Mouse (Mus musculus) spleen, postnatal 10 days (tissue): ENCODE results near the gene Ltv1.
"Not testable (repeated sequence)": the region's sequence is repeated elsewhere in the genome, so short reads cannot be mapped to it uniquely, and the experiment has no call there.

Experiments used
- DNase-seq, 2 experiments: peaks; one replicate each; pipeline ENCODE4 v3.0.0; 2021 to 2022; ENCODE audit warnings: low spot score in 2 of 2

Gene Ltv1

DNA sequence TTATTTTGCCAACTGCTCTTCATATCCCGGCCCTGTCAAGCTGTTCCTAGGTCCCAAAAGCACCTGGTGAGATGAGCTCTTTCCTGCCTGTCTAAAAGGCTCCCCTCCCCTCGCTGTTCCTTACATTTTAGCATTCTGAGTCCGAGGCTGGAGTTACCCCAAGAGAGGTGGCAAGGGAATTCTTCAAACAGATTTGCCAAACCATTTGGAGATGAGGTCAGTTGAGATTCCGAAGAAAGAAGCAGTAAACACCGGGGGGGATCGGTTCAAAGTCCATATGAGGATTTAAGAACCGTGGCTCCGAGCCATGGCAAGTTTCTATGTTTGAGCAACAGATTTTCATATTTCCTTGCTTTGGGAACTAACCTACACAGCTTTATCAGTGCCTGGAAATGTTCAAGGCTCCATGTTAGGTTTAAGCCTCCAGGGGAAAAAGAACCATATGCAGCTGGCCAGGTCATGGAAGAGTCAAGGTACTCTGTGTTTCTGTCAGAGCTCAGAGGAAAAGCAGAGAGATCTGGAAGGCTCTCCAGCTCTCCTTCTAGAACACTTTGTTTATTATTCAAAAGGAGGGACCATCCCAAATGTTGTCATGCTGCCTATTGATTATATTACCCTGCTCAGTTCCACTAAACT lies 4.0 kb upstream of the Ltv1 start:
- DNase-seq = no peak

DNA sequence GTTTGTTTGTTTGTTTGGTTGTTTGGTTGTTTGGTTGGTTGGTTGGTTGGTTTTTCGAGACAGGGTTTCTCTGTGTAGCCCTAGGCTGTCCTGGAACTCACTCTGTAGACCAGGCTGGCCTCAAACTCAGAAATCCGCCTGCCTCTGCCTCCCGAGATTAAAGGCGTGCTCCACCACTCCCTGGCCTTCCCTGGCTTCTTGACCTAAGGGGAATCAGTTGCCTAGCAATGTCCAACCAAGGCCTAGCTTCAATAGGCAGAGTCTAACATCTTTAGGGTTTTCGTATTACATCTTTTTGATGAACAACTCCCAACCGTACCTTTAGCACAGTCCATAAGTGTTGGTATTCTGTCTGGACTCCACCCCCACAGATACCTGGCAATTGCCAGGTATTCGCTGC lies 528 bp upstream of the Ltv1 start:
- not testable (repeated sequence) for DNase-seq

DNA sequence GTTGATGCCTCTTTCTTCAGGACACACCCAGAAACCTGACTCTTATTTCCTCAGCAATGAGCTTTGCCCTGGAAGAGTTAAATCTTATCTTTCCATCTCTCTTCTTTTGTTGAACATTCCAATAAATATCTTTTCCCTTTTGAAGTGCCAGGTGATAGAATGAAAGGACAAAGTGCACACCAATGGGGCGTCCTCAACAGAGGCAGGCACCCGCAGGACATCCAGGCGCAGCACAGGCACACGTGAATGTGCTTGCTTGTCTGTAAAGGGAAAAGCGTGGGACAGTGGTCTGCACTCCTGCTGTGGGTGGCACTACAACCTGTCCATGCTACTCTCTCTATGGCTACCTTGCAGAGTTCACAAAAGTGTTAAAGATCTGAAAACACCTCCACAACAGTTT lies 3.1 kb downstream of the Ltv1 start:
- DNase-seq = no peak

DNA sequence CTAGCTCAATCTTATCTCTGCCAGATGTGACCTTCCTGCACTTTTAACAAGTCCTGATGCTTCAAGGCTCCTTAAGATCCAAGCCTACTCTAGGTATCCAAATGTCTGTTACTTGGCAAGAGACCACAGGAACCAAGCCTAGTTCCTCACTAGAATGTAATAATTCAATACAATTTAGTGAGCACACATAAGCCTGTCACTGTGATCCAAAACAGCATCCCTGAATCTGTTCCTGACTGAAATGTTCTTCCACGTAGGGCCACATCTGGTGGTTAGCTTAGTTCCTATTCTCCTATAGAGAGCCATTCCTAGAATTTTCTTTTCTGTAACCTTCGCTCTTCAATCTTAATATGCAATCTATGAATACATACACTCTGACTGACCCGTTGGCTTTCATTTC lies 6.2 kb downstream of the Ltv1 start:
- DNase-seq = no peak

DNA sequence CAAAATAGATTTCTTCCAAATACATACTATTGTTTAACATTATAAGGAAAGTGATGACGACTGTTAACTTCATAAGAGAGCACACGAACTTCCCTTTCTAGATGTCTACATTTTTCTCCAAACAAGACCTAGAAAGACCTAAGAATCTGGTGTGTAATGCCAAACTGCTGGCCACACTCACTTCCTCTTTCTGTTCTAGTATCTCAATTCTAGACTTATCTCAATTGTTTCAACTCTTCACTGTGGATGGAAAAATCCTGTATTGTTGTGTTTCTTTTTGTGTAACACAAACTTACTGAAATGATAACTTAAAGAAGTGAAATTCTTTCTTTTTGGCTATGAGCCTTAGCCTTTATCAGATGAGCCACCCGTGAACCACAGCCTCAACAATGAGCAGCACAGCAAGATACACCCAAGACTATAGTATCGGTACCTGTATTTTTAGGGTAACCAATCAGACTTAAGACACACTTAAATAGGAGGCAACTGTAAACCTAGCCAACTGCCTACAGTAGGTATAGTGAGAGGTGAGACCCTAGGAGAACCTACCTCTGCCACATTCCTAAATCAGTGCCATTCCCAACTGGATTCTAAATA lies 8.7 kb downstream of the Ltv1 start:
- no peak for DNase-seq

DNA sequence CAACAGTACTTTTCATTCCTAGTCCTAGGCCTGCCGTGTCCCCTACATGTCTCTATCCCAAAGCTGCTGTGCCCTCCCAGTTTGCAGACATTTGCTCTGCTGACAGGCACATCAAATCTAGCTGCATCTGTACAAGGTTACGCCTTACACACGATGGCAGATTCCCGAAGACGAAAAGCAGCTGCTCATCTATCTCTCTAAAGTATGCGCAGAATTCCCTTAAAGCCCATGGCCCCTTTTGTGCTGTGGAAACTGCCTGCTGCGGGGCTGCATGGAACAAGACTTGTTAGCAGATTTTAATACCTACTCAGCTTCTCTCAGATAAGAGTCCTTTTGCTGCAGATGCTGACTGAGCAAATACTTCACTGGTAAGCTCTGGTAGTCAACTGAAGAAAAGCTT lies 12.8 kb downstream of the Ltv1 start:
- DNase-seq = no peak

DNA sequence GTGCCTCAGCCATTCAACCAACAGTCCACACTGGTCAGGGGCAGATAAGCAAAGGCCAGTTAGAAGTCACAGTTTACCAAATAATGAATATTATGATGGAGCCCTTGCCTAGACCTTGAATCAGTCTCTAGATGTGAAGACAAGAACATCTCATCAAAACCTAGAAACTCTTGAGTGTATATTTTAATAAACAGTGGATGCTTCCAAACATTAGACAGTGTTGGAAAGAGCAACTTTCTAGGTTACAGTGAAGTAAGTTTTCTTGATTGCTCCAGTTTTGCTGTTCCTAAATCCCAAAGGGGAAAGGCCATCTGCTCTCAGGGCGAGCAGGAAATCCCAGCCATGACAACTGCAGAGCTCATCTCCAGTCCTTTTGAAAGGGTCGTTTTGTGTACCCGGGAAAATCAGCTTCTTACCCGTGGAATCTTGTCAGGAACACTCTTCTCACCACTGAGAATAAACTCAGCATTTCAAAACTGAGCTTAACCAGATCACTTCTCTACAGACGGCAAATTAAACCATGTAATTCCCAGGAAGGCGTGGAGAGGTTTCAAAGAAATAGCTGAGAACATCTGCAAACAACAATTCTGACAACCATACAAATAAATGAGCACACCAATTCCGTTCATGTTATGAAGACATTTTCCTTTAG lies 14.9 kb downstream of the Ltv1 start, which contains the start of gene Zc2hc1b:
Gene Zc2hc1b (minus strand): TSS at position 51 of the 652 bp plus-strand sequence.
- no peak for DNase-seq

DNA sequence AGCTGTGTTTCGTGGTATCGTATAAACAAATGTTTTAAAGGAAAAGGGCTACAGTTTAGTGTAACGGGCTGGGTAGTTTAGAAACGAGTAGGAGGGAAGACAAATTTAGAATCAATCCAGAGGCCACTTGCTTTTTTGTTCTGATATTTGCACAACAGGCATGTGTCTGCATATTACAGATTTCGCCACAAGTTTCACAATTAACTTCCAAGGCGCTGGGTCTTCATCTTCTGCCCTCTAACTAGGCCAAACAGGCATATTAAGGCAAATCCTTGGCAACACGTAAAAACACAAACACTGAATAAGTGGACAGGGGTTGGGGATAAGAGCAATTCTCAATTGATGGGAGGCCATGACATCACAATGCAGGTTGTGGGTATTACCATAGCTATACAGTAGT lies 17.1 kb downstream of the Ltv1 start:
- DNase-seq = no peak

DNA sequence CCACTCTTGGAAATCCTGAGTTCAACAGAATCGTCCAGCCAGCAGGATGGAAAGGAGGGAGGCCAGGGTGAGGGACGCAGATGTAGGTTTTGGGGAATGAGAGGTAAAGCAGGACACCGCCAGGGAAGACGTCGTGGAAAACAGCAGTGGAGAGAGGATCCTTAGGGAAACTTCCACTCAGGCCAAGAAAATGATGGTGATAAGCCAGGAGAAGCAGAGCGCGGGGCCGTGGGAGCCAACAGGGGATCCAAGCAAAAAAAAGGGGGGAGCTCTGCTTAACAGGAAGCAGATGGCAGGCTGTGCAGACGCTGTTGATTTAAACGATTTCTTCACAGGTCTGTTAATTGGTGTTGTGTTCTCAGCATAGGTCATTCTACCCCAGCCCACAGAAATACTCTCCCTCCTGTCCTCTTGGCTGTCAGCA lies 20.2 kb downstream of the Ltv1 start:
- DNase-seq = no peak

DNA sequence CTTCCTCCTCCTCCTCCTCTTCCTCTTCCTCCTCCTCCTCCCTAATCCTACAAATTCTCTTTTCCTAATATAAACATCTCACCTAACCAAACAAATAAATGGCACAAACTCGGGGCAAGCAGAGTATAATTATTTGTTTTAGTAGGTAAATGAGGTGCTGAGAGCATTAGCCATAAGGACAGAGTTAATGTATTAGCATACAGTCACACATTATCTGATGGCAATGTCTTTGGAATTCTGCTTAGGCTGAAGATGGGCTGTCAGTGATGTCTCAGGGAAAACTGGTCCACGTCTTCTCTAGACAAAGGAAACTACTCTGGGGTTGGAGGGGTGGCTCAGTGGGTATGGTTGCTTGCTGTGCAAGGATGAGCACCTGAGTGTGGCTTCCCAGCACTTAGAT lies 21.5 kb downstream of the Ltv1 start:
- DNase-seq = no peak

DNA sequence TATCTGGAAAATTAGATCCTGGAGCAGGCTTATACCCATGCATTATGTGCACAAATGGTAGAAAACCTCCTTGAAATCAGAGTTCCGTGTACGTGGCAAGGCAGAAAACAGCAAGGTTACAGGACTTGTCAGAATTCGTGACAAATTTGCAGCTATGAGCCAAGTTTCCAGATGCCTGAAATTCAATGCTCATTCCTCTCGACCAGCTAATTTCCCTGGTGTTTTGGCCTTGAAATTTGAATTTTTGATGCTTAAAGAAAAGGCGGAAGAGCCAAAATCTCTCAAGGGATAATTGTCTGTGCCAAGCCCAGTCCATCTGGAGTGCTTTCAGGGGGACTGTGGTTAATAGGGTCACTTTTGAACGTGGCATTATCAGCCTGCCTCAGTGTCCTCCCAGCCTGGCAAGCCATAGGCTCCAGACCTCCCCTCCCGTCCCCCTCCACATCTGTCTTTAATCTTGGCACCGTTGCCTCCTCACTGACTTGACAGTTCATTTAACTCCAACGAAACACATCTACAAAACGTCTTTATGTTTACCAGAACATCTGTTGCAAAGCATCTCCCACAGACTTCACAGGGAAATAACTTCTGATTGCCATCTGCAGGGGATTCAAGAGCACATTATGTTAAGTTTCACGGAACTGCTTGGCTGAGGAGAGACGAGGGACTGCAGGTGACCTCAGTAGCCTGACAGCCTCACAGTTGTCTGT lies 22.1 kb downstream of the Ltv1 start:
- DNase-seq = no peak

DNA sequence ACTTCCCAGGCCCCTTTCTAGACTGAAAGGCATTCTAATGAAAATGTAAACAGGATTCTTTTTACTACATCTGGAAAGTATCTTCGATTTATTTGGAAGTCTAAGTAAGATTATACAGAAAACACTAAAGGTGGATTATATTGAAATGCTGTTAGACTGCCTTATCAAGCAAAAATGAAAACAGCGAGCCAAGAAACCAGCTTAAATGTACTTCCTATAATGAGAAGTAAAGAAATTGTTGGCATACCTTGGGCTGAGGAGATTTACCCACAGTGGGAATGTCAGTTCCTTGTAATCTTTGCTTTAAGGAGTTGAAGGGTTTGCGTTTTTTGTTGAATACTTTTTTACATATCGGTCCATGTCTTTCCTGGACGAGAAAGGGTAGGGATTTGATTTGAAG lies 24.5 kb downstream of the Ltv1 start:
- DNase-seq = no peak

DNA sequence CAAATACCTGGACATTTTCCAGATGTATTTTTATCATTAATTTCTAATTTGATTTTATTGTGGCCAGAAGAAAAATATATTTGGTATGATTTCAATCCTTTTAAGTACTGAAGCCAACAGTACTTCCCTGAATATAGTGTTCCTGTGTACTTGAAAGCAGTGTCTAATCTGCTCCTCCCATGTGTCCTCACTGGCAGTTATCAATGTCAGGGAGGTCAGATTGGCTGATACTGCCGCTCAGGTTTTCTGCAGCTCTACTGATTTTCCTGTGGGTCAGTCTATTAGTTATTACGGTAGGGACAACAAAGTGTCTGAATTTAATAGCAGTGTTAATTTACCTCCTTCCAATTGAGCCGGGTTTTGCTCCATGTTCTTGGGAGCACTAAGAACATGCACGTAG lies 30.9 kb downstream of the Ltv1 start:
- DNase-seq = no peak

DNA sequence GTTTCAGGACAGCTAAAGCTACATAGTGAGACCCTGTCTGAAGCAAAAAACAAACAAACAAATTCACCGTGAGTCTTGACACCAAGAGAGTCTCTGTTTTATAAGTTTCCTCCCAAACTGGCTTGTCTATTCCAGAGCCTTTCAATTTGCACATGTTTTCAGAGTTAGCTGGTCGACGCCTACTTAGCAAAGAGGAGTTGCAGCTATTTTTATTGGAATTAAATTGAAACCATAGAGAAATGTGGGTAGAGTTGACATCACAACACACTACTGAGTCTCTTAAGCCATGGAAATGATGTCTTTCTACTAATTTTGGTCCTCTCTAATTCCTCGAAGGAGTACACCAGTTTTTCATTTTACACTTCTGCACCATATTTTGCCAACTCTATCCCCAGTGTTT lies 32.1 kb downstream of the Ltv1 start:
- no peak for DNase-seq

DNA sequence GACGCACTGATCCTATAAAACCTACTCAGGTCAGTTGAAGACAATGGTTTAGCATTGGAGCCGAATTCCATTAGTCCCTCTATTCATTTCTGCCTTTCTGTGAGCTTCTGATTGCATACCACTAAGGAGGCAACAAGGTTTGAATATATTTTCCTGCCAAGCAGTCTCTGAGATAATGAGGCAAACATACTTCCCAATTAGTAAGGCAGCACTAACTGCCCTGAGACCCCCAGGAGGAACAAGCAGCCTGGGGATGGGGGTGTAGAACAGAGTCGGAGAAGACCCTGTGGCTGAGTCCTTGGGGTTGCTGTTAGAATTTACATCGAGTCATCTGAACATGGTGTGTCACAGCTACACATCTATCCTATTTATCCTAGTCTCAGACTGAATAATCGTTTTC lies 37.6 kb downstream of the Ltv1 start:
- no peak for DNase-seq

DNA sequence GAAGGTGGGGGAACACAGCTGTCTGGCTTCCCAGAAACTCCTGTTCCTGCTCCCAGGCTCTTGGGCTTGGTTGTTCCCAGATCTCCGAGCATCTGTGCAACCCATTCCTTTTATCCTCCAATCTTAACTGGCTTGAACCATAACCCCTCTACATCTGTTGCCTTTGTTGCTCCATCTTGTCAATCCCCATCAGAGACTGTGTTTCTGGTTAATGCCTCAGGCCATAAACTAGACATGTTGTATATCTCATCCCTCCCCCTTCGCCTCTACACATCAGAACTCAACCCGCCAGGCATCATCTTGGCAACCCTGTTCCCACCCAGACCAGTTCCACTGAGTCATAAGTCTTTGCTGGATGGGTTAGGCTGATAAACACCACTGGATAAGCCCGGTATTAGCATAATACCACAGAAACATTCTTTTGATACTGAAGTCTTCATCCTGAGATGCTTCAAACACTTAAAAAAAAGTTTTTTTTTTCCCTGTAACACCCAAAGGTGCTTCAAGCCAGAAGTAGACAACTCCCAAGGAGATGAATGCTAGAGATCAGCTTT lies 40.1 kb downstream of the Ltv1 start:
- DNase-seq = no peak

DNA sequence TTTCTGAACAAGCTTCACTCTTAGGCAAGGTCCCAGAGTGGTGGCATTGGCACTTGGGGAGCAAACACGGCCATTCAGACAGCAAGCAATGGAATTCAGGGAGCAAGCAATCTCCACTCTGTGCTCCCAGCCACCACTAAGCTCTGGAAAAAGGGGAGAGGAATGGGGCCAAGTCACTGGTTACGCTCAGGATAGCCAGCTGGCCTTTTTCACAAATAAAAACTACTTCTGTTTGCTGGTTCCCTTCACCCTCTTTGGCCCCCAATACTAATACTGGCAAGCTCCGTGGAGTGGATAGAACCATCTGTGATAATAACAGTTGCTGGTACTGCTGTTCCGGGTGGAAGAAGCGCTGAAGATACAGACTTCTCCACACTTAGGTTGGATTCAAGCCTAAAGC lies 41.6 kb downstream of the Ltv1 start:
- no peak for DNase-seq

DNA sequence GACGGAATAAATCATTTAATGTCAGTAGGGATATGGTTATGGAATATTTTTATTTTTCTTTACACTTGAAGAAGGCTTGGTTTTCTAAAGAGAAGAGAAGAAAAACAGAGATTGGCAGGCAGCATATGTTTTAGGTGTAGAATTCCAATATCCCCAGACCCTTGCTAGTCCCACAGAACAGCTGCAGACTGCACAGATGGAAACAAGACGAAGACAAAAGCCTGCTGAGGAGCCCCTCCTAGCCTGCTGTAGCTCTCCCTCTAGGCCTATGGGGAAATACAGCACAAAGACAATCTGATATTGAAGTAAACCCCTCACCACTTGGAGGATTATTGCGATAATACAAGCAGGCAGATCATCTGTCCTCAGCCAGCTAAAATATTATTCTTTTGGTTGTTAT lies 42.5 kb downstream of the Ltv1 start:
- DNase-seq = no peak

DNA sequence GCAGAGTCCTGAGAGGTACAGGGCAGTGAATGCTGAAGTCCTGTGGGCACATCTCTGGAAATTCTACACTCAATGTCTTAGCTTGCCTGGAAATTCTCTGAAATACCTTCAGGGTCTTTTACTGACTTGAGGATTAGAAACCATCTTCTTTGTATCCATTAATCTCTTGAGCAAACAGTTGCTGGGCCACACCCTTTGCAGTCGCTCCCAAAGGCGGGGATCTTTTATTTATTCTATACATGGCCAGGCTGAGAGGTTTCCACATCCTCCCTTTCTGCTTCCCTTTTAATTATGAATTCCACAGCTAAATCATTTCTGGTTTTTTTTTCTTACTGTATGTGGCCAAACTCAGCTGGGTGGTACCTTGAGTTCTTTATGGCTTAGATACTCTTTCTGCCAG lies 52.5 kb downstream of the Ltv1 start:
- DNase-seq = no peak

DNA sequence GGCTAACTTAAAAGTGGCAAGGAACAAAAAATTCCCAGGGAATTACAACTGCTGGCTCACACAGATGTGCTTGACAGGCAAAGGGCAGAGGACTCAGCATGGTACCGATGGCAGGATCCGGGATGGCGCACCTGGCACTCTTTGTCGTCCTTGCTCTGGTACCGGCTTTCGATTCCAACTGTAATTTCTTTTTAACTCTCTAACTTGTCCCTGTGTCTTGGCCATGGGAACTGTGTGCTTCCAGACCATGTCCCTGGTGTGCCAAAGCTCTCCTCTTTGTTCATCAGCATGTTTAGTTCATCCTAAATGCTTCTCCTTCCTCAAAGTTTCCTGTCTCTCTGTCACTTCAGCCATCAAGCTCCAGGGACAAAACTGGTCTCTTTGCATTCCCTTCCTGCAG lies 55.1 kb downstream of the Ltv1 start:
- no peak for DNase-seq

DNA sequence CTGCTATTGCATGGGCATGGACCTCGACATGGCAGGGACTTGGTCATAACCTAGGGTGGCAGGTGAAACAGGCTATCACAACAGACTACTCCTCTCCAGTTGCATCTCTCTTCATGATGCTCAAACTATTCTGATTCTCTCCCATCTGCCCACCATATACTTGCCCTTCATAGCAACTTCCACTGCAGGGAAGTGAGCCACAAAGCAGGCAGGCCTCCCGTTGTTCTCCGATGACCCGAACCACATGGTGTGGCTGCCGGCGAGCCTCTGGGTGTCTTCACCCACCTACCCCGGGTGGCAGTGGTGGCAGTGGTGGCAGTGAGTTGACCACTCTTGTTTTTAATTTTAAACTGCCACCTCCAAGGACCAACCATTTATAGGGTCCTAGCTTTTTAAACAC lies 57.2 kb downstream of the Ltv1 start:
- DNase-seq = no peak

DNA sequence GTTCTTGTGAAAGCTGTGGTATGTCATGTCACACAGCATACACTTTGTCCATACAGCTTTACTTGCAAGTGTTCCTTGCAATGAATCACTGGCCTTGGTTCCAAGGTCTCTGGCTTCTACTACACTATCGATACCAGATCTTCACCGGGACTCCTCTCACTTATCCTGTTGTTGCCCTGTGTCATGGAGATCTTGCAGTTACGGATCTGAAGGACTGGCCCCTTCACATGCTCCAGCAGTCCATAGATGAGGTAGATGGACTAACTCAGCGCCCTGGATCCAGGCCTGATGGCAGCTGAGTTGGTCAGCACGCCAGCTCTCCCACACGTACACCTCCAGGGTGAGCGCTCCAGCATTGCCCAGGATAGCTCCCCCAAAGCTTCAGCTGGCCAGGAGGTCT lies 57.7 kb downstream of the Ltv1 start:
- no peak for DNase-seq

DNA sequence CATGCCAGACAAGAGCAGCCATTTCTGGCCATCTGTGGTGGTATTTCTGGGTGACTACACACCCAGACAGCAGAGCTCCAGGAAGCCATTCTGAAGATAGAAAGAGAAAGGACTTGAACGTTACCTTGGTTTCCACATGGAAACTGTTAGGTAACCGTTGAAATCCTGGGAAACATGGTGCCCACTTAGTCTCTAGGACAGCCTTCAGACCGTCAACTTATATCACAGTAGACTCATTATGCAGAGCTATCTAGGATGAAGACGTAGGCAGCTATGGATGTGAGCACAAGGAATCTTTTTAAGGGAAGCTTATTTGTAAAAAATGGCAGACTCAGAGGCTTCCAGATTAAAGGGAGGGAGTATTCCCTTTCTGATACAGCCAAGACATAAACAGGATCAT lies 59.1 kb downstream of the Ltv1 start:
- no peak for DNase-seq
